Mouse (Mus musculus): Measurements from ENCODE around the gene Stpg2. TPM values are rescaled to one million over a fixed set of nuclear protein-coding genes. Genes with fewer than 3 reads are reported as not detected.
"Not testable (repeated sequence)": the region's sequence is repeated elsewhere in the genome, so short reads cannot be mapped to it uniquely, and the experiment has no call there.

Gene Stpg2
- polyA plus RNA-seq, 1 experiment from 2014 or later = not detected

DNA sequence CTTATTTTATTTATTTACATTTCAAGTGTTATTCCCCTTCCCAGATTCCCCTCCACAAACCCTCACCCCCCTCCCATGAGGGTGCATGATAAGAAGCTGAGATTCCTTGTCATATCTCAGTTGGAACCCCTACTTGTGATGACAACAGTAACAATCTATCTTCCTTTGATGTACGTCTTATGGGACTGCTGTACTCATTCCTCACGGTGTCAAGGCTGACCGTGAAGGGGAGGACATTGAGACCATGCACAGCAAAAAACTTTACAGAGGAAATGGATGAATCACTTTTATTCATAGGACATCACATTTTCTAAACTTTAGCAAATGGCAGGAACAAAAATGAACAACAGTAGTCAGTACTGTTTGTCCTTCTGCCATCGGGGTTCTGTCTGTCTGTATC lies 21.3 kb downstream of the Stpg2 start:
- Histone ChIP-seq H3K4me2 (no peak overlapping the region), H3K4me1 (replicated peaks) (peaks cover 5% of the 10 kb centered on the region; the same call in 1 of the 2 replicates), H3K4me3 (no peak overlapping the region), H3K9me3 (no peaks in the 10 kb centered on the region), H3K27me3 (no peaks in the 10 kb centered on the region), H3K36me3 (no peaks in the 10 kb centered on the region), H3K9ac (no peak overlapping the region), H3K27ac (replicated peaks) (no peak overlapping the region)
- WGBS = 70% methylated on average over 4 of the region's 4 CpGs
- ATAC-seq (ENCODE audit: low read depth) = no peak

DNA sequence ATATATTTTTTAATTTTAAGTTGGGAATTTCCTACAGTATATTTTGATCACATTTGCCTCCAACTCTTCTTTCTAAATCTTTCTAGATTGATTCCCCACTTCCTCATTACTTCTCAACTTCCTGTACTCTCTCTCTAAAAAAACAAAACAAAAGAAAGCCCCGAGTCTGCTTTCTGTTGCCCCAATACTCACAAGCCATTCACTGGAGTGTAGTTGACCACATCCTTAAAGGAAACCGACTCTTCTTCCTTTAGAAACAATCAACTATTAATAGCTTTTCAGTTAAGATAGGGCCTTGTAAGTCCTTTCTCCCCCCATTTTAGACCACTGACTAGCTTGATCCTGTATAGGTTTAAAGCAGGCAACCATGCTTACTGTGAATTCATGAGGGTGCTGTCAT lies 39.7 kb downstream of the Stpg2 start:
- Histone ChIP-seq H3K27ac (replicated peaks) (no peak overlapping the region), H3K27me3 (no peaks in the 10 kb centered on the region), H3K4me1 (replicated peaks) (no peaks in the 10 kb centered on the region), H3K4me3 (no peak overlapping the region), H3K4me2 (no peak overlapping the region), H3K36me3 (no peaks in the 10 kb centered on the region), H3K9me3 (no peaks in the 10 kb centered on the region), H3K9ac (no peak overlapping the region)
- ATAC-seq (ENCODE audit: low read depth) = no peak
- 87% methylated on average over 2 of the region's 2 CpGs for WGBS

DNA sequence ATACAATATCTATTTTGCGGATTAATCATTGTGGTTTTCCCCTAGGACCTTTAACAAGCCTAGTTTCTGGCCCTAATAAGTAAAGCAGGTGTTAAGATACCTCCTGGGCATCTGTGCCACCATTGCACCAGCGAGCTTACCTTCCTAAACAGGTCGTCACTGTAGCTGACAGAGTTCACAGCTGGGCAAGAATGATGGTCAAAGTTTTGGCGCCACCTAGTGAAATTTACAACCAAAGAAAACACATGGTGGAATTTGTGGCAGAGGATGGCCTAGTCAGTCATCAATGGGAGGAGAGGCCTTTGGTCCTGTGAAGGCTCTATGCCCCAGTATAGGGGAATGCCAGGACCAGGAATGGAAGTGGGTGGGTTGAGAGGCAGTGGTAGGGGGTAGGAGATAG lies 41.0 kb downstream of the Stpg2 start:
- no peak overlapping the region for H3K27ac ChIP-seq (replicated peaks)
- no peak overlapping the region for H3K4me3 ChIP-seq
- no peak overlapping the region for H3K4me2 ChIP-seq
- no peak overlapping the region for H3K9ac ChIP-seq
- no peaks in the 10 kb centered on the region for H3K36me3 ChIP-seq
- ATAC-seq (ENCODE audit: low read depth) = no peak
- H3K9me3 ChIP-seq = no peaks in the 10 kb centered on the region
- WGBS = 49% methylated on average over 4 of the region's 4 CpGs
- H3K27me3 ChIP-seq = no peaks in the 10 kb centered on the region
- no peaks in the 10 kb centered on the region for H3K4me1 ChIP-seq (replicated peaks)

DNA sequence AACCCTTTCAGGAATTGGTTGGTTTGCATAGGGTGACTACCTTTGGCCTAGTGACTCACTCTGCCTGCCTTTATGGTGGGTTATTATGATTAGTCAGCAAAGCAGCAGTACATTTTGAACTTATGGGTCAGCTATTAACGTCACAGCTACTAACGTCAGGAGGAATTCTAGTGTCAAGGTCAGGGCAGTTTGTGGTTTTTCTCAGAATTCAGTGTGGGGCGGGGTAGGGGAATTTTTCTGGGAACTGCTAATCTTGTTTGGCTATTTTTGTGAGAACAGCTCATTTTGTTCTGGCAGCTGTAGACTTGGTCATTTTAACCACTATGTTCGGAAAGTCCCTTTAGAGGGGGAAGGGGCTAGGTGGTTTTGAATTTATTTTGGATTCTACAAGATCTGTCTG lies 56.9 kb downstream of the Stpg2 start:
- H3K4me2 ChIP-seq; H3K27ac ChIP-seq (replicated peaks); H3K9ac ChIP-seq; H3K4me3 ChIP-seq; H3K9me3 ChIP-seq; H3K4me1 ChIP-seq (replicated peaks); H3K36me3 ChIP-seq; ATAC-seq (ENCODE audit: low read depth); H3K27me3 ChIP-seq: not testable (repeated sequence)
- 91% methylated on average over 4 of the region's 4 CpGs for WGBS

DNA sequence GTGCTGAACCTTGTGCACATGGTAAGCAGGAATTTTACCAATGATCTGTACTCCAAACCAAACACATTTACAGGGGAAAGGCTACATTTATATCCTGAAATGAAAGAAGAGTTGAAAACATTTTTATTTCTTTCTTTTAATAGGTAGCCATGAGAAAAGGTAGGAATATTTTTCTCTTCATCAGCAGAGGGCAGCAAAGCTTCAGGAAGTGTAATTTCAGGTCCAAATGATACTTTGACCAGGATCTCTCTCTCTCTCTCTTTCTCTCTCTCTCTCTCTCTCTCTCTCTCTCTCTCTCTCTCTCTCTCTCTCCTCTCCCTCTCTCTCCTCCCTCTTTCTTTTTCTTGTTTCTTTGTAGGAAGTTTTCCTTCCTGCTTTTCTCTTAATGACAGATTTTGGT lies 92.4 kb downstream of the Stpg2 start:
- no peaks in the 10 kb centered on the region for H3K27me3 ChIP-seq
- no peaks in the 10 kb centered on the region for H3K36me3 ChIP-seq
- H3K4me3 ChIP-seq = no peak overlapping the region
- H3K27ac ChIP-seq (replicated peaks) = no peak overlapping the region
- H3K9me3 ChIP-seq = peaks cover 12% of the 10 kb centered on the region
- no peak overlapping the region for H3K9ac ChIP-seq
- H3K4me1 ChIP-seq (replicated peaks) = no peaks in the 10 kb centered on the region
- no peak for ATAC-seq (ENCODE audit: low read depth)
- H3K4me2 ChIP-seq = no peak overlapping the region

DNA sequence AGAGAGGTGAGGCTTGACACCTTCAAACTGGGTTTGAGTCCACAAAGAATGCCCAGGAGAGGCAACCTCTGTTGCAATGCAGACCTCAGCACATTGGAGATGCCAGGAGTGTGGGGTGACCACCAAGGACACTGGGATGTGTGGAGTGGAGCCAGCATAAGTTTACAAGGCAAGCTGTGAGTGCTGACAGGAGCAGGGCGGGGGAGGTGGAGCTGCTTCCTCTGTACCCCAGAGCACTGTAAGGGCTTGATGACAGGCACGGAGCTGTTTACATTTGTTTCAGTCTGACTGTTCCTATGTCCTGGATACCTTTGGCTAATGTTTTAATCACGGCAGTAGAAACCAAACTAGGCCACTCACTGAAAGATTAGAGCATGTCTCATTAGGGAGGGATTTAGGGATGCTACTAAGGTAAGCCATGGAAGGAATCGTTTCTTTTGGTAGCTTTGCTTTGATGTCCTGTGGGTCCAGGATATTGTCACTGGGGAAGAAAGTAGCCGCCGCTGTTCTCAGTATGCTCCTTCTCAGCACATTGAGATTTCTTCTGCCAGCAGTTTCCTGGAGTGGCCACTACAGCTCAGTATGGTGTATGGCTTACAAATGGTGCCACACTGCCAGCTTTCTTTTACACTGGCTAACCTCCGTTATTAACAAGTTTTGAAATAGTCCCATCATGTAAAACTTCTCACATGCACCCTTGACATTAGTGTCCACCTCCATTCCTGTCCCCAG lies 102.8 kb downstream of the Stpg2 start:
- no peaks in the 10 kb centered on the region for H3K27me3 ChIP-seq
- no peak overlapping the region for H3K4me3 ChIP-seq
- ATAC-seq (ENCODE audit: low read depth) = no peak
- H3K4me2 ChIP-seq = no peak overlapping the region
- H3K27ac ChIP-seq (replicated peaks) = no peak overlapping the region
- no peaks in the 10 kb centered on the region for H3K9me3 ChIP-seq
- no peaks in the 10 kb centered on the region for H3K4me1 ChIP-seq (replicated peaks)
- H3K36me3 ChIP-seq = no peaks in the 10 kb centered on the region
- 54% methylated on average over 7 of the region's 7 CpGs for WGBS
- no peak overlapping the region for H3K9ac ChIP-seq

DNA sequence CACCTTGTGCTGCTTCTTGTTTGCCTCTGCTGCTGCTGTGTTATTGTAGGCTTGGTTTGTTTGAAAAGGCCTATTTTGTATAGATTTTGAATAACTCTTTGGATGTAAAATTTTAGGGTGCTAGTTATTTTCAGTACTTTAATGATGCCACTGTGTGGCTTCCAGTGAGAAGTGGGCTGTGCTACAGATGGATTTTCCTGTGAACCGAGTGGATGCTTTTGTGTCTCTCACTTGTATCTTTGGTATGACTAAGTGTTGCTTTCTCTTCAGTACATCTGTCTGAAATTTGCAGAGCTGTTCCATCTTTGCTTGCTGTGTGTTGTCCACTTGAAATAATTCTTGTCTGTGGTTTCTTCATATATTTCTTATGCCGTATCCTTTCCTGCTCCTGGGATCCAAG lies 106.2 kb downstream of the Stpg2 start:
- no peak for ATAC-seq (ENCODE audit: low read depth)
- 92% methylated on average over 2 of the region's 2 CpGs for WGBS

DNA sequence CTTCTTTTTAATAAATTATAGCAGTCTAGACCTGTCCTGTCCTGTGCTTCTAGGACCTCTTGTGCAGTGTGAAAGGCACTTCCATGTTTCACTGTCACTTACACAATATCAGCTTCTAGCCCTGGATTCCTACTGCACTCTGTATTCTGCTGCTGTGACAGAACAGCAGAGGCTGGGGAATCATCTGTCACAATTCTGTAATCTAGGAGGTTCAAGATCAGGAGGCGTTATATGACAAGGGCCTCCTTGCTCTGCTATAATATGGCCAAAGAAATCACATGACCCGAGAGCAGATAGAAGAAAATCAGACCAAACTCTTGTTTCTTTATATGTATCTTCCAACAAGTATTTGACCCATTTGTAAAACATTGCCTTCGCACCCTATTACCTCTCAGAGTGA lies 175.0 kb downstream of the Stpg2 start:
- WGBS = 95% methylated on average over 3 of the region's 3 CpGs
- no peaks in the 10 kb centered on the region for H3K27me3 ChIP-seq

More for the DNA sequence above, 106.2 kb downstream of the Stpg2 start:
- H3K4me3 ChIP-seq = no peak overlapping the region
- H3K9me3 ChIP-seq = no peaks in the 10 kb centered on the region
- H3K27me3 ChIP-seq = no peaks in the 10 kb centered on the region
- no peak overlapping the region for H3K27ac ChIP-seq (replicated peaks)
- H3K9ac ChIP-seq = no peak overlapping the region
- no peaks in the 10 kb centered on the region for H3K36me3 ChIP-seq
- H3K4me2 ChIP-seq = no peak overlapping the region
- no peaks in the 10 kb centered on the region for H3K4me1 ChIP-seq (replicated peaks)

DNA sequence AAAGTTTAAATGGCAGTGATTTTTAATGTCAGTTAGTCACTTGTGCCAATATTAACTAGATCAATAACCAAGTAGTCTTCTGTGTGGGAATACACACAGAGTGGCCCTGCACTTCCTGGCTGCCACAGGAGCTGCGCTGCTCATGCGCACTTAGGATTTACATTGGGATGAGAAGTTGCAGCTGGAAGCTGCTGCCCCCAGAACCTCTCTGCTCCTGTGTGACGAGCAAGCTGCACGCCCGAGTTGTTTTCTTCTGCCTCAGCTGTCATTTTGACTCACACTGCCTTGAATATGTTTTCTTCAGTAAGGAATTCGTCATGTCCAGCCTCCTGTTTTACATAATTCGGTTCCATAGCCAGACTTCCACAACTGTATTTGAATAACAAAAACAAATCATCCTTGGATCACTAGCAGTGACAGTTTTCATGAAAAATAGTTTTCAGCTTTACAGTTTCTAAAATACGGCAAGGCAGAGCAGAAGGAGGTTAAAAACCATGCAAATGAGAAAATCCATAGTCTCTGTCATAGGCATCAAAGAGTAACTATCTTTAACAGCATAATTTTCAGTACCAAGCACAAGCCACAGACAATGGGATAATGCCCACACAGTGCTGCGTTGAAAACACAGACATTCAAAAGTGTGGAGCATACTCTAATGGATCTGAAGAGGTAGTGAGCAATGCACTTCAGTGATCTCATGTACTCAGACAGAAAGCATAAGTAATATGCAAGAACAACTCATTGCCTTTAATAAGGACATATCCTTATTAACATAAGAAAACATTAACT lies 191.8 kb downstream of the Stpg2 start:
- no peak overlapping the region for H3K4me2 ChIP-seq

More for the DNA sequence above, 175.0 kb downstream of the Stpg2 start:
- no peak overlapping the region for H3K27ac ChIP-seq (replicated peaks)
- no peaks in the 10 kb centered on the region; the same call in 1 of the 2 replicates for H3K9me3 ChIP-seq
- no peaks in the 10 kb centered on the region for H3K4me1 ChIP-seq (replicated peaks)
- H3K4me2 ChIP-seq = no peak overlapping the region
- no peak overlapping the region for H3K9ac ChIP-seq
- no peak overlapping the region for H3K4me3 ChIP-seq
- no peaks in the 10 kb centered on the region for H3K36me3 ChIP-seq
- no peak for ATAC-seq (ENCODE audit: low read depth)

DNA sequence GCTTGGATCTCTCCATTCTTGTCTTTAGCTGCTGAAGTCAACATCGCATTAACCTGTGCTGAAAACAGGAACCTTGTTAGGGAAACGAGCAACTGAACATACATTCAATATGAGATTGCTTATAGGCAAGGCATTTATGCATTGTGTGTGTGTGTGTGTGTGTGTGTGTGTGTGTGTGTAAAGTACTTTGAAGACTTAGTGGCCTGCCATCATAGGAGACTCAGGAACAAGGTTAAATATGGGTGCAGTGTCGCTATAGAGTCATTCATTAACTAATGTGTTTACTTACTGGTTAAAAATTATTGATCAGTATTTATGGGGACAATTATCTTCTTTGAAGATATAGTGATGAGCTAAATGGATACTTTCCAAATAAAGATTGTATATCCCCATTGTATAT lies 199.2 kb downstream of the Stpg2 start:
- H3K27ac ChIP-seq (replicated peaks) = no peak overlapping the region
- no peaks in the 10 kb centered on the region for H3K36me3 ChIP-seq
- H3K4me2 ChIP-seq = no peak overlapping the region
- WGBS = 93% methylated on average over 3 of the region's 3 CpGs
- H3K9me3 ChIP-seq = no peaks in the 10 kb centered on the region
- no peaks in the 10 kb centered on the region for H3K27me3 ChIP-seq
- H3K9ac ChIP-seq = no peak overlapping the region
- H3K4me3 ChIP-seq = no peak overlapping the region
- ATAC-seq (ENCODE audit: low read depth) = no peak
- no peaks in the 10 kb centered on the region for H3K4me1 ChIP-seq (replicated peaks)

More for the DNA sequence above, 191.8 kb downstream of the Stpg2 start:
- no peak for ATAC-seq (ENCODE audit: low read depth)
- Histone ChIP-seq H3K4me1 (replicated peaks) (no peaks in the 10 kb centered on the region), H3K9ac (no peak overlapping the region), H3K27ac (replicated peaks) (no peak overlapping the region), H3K9me3 (0 out of 2 replicates have a peak, but pooled peaks cover 7% of the 10 kb centered on the region), H3K27me3 (no peaks in the 10 kb centered on the region), H3K36me3 (no peaks in the 10 kb centered on the region), H3K4me3 (no peak overlapping the region)
- 65% methylated on average over 9 of the region's 9 CpGs for WGBS

DNA sequence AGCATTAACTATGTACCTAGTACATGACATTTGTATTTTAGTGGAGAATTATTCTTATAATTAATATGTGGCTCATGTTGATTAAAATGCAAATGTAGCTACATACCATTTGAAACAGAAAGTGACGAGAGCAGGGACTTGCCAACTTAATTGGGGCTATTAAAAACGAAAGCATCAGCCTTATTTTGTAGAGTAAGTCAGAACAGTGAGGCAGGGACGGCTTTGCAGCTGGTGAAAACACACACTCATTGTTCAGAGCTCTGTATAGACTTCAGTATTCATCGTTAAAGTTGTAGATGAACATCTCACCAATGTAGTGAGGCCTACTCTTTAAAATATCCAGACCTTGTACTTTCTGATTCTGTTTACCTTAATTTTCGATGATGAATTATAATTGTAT lies 213.6 kb downstream of the Stpg2 start:
- Histone ChIP-seq H3K27me3 (no peaks in the 10 kb centered on the region), H3K9me3 (no peaks in the 10 kb centered on the region), H3K9ac (no peak overlapping the region), H3K36me3 (no peaks in the 10 kb centered on the region), H3K4me3 (no peak overlapping the region), H3K4me2 (no peak overlapping the region), H3K4me1 (replicated peaks) (no peaks in the 10 kb centered on the region), H3K27ac (replicated peaks) (no peak overlapping the region)
- 66% methylated on average over 5 of the region's 5 CpGs for WGBS
- no peak for ATAC-seq (ENCODE audit: low read depth)

DNA sequence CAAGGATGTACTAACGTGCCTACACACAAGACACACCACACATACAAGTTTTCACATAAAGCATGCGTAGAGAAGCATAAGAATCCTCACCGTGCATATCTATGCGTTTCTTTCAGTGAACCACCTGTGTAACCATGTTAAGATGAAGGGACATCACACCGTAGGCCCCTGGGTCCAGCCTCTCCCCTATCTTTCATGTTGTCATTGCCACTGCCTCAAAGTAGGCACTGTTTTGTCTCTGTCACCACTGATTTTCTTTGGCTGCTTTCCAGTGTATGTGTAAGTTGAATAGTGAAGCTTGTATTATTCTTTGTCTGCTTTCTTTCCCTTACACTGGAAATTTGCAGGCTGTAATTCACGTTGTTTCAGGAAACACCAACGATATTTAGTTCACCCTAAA lies 236.7 kb downstream of the Stpg2 start:
- Histone ChIP-seq H3K4me1 (replicated peaks) (no peaks in the 10 kb centered on the region), H3K4me3 (no peak overlapping the region), H3K9ac (no peak overlapping the region), H3K9me3 (no peaks in the 10 kb centered on the region), H3K36me3 (no peaks in the 10 kb centered on the region), H3K27ac (replicated peaks) (no peak overlapping the region), H3K27me3 (no peaks in the 10 kb centered on the region), H3K4me2 (no peak overlapping the region)
- 79% methylated on average over 7 of the region's 7 CpGs for WGBS
- no peak for ATAC-seq (ENCODE audit: low read depth)
